Mouse (Mus musculus): ENCODE data around the gene Arhgap35. TPM values are rescaled to one million over a fixed set of nuclear protein-coding genes. Genes with fewer than 3 reads are reported as not detected.
A peak's percentile ranks its signal among the peaks of the same experiment; 100 is the strongest.
"Not testable (repeated sequence)": the region's sequence is repeated elsewhere in the genome, so short reads cannot be mapped to it uniquely, and the experiment has no call there.

The Arhgap35 gene
- polyA plus RNA-seq, 1 experiment from 2014 or later, result 31.0 TPM

DNA sequence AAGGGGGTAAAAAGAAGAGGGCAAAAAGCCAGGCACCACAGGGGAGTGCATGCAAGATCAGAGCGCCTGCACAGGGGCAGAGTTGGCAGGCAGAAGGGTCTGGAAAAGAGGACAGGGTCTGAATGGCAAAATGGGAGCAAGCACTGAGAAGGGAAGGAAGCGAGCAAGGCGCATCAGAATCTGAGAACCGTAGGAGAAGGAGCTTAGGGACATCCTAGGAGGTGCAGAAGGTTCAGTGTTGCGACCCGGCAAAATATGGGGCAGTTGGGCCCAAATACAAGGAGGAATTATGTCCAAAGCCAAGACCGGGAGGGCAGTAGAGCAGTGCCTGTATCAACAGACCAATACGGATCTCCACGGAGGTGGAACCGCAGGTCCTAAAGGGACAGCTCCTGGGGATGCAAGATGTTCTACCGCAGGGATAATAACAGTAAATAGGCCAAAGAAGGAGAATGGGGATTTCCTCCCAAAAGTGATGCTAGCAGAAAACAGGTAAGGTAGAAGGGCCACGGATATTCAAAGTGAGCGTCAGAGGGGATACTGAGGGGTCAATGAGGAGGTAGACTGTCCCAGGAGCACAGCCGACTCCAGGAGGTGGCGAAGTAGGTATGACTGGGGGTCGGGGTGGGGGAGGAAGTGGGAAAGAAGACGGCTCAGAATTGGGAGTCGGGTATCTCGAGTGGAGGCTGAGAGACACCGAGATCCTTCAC is 1.2 kb downstream of the Arhgap35 start:
- Histone ChIP-seq H3K4me3 (ENCODE audit: low read depth, low read length) (peak overlapping the region; percentile 90), H3K27ac (replicated peaks; ENCODE audit: low read depth, low read length) (peak overlapping the region; percentile 100), H3K9me3 (ENCODE audit: control insufficient read depth, low read length) (no peaks in the 10 kb centered on the region), H3K4me2 (ENCODE audit: low read depth, severe bottlenecking) (peak overlapping the region; percentile 85), H3K27me3 (ENCODE audit: control insufficient read depth, insufficient read depth, low read length) (no peaks in the 10 kb centered on the region), H3K36me3 (ENCODE audit: control insufficient read depth, insufficient read depth, low read length) (no peaks in the 10 kb centered on the region), H3K9ac (ENCODE audit: low read length) (peak overlapping the region; percentile 98), H3K4me1 (ENCODE audit: control insufficient read depth, insufficient read depth, low read length) (peaks cover 28% of the 10 kb centered on the region)
- WGBS, result under 1% methylated on average over 20 of the region's 20 CpGs
- DNase-seq (ENCODE audit: low spot score), result peak; percentile 53
- no peak for ATAC-seq (ENCODE audit: insufficient number of reproducible peaks, low FRiP score, low TSS enrichment, low read depth)

DNA sequence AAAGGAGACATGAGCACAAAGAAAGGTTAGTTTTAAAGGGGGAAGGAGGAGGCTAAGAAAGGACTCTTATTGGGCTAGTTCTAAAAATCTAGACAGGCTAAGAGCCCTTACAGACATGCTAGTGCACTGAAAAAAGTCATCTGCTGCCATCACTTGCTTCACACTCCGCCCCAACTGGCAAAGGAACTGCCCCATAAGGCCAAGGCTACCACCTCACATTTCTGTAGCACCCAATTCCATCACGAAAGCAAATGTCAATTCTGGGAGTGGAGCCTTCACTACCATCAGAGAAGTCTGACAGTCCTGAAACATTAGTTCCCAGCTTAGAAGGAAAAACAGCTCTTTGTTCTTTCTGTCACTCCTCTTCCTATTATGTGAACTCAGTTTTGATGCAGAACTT is 4.4 kb downstream of the Arhgap35 start:
- H3K4me3 ChIP-seq (ENCODE audit: low read depth, low read length), result no peak overlapping the region
- H3K4me1 ChIP-seq (ENCODE audit: control insufficient read depth, insufficient read depth, low read length), result peaks cover 18% of the 10 kb centered on the region
- H3K27me3 ChIP-seq (ENCODE audit: control insufficient read depth, insufficient read depth, low read length), result no peaks in the 10 kb centered on the region
- no peak overlapping the region for H3K4me2 ChIP-seq (ENCODE audit: low read depth, severe bottlenecking)
- no peaks in the 10 kb centered on the region for H3K9me3 ChIP-seq (ENCODE audit: control insufficient read depth, low read length)
- no peak overlapping the region for H3K27ac ChIP-seq (replicated peaks; ENCODE audit: low read depth, low read length)
- ATAC-seq (ENCODE audit: insufficient number of reproducible peaks, low FRiP score, low TSS enrichment, low read depth) (no peak), DNase-seq (ENCODE audit: low spot score) (no peak)
- no peaks in the 10 kb centered on the region for H3K36me3 ChIP-seq (ENCODE audit: control insufficient read depth, insufficient read depth, low read length)
- H3K9ac ChIP-seq (ENCODE audit: low read length), result no peak overlapping the region
- WGBS, result 89% methylated on average over 2 of the region's 2 CpGs

- no peaks in the 10 kb centered on the region for H3K36me3 ChIP-seq (ENCODE audit: control insufficient read depth, insufficient read depth, low read length)
- 90% methylated on average over 1 of the region's 1 CpGs for WGBS
- no peak overlapping the region for H3K27ac ChIP-seq (replicated peaks; ENCODE audit: low read depth, low read length)
These were observed 5.8 kb downstream of the Arhgap35 start for GRCm38 (mm10) chr7:16608961-16609360.

GRCm38 (mm10) chr7:16608046-16608445 is 6.7 kb downstream of the Arhgap35 start:
- no peaks in the 10 kb centered on the region for H3K9me3 ChIP-seq (ENCODE audit: control insufficient read depth, low read length)
- no peak overlapping the region for H3K4me2 ChIP-seq (ENCODE audit: low read depth, severe bottlenecking)
- peaks cover 15% of the 10 kb centered on the region for H3K4me1 ChIP-seq (ENCODE audit: control insufficient read depth, insufficient read depth, low read length)
- DNase-seq (ENCODE audit: low spot score), result no peak
- WGBS, result 95% methylated on average over 1 of the region's 1 CpGs
- no peak for ATAC-seq (ENCODE audit: insufficient number of reproducible peaks, low FRiP score, low TSS enrichment, low read depth)
- no peak overlapping the region for H3K27ac ChIP-seq (replicated peaks; ENCODE audit: low read depth, low read length)
- H3K9ac ChIP-seq (ENCODE audit: low read length), result no peak overlapping the region
- no peak overlapping the region for H3K4me3 ChIP-seq (ENCODE audit: low read depth, low read length)
- H3K36me3 ChIP-seq (ENCODE audit: control insufficient read depth, insufficient read depth, low read length), result no peaks in the 10 kb centered on the region
- H3K27me3 ChIP-seq (ENCODE audit: control insufficient read depth, insufficient read depth, low read length), result no peaks in the 10 kb centered on the region

More at GRCm38 (mm10) chr7:16608961-16609360, 5.8 kb downstream of the Arhgap35 start:
- DNase-seq (ENCODE audit: low spot score) (no peak), ATAC-seq (ENCODE audit: insufficient number of reproducible peaks, low FRiP score, low TSS enrichment, low read depth) (no peak)
- H3K4me1 ChIP-seq (ENCODE audit: control insufficient read depth, insufficient read depth, low read length), result peaks cover 18% of the 10 kb centered on the region
- no peak overlapping the region for H3K4me2 ChIP-seq (ENCODE audit: low read depth, severe bottlenecking)
- H3K9me3 ChIP-seq (ENCODE audit: control insufficient read depth, low read length), result no peaks in the 10 kb centered on the region
- H3K27me3 ChIP-seq (ENCODE audit: control insufficient read depth, insufficient read depth, low read length), result no peaks in the 10 kb centered on the region
- no peak overlapping the region for H3K4me3 ChIP-seq (ENCODE audit: low read depth, low read length)
- no peak overlapping the region for H3K9ac ChIP-seq (ENCODE audit: low read length)

- not testable (repeated sequence) for H3K27ac ChIP-seq (replicated peaks; ENCODE audit: low read depth, low read length); DNase-seq (ENCODE audit: low spot score); H3K27me3 ChIP-seq (ENCODE audit: control insufficient read depth, insufficient read depth, low read length); H3K9me3 ChIP-seq (ENCODE audit: control insufficient read depth, low read length); H3K9ac ChIP-seq (ENCODE audit: low read length); H3K4me2 ChIP-seq (ENCODE audit: low read depth, severe bottlenecking); H3K4me1 ChIP-seq (ENCODE audit: control insufficient read depth, insufficient read depth, low read length); ATAC-seq (ENCODE audit: insufficient number of reproducible peaks, low FRiP score, low TSS enrichment, low read depth); H3K4me3 ChIP-seq (ENCODE audit: low read depth, low read length); H3K36me3 ChIP-seq (ENCODE audit: control insufficient read depth, insufficient read depth, low read length)
- WGBS, result 92% methylated on average over 4 of the region's 4 CpGs
These were observed 8.0 kb downstream of the Arhgap35 start for GRCm38 (mm10) chr7:16606808-16607207.

DNA sequence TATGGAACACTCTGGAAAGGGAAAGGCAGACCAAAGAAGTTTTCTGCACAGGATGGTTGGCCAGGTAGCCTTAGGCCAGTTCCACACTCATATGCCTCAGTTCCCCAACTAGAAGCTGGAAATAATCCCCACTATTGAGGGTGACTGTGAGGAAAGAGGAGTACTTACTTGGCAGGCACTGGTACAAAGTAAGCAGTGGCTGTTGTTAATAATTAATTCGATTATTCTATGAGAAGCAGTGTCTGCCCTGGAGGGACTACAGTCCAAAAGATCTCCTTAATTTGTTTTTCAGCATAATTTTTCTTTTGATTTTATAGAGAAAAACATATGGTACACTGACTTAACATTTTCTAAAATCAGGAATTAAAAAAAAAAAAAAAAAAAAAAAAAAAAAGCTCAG is 10.7 kb downstream of the Arhgap35 start:
- Histone ChIP-seq H3K4me1 (ENCODE audit: control insufficient read depth, insufficient read depth, low read length) (no peaks in the 10 kb centered on the region), H3K4me3 (ENCODE audit: low read depth, low read length) (no peak overlapping the region), H3K9me3 (ENCODE audit: control insufficient read depth, low read length) (no peaks in the 10 kb centered on the region), H3K27ac (replicated peaks; ENCODE audit: low read depth, low read length) (no peak overlapping the region), H3K36me3 (ENCODE audit: control insufficient read depth, insufficient read depth, low read length) (no peaks in the 10 kb centered on the region), H3K27me3 (ENCODE audit: control insufficient read depth, insufficient read depth, low read length) (no peaks in the 10 kb centered on the region), H3K4me2 (ENCODE audit: low read depth, severe bottlenecking) (no peak overlapping the region), H3K9ac (ENCODE audit: low read length) (no peak overlapping the region)
- WGBS, result 93% methylated on average over 1 of the region's 1 CpGs
- DNase-seq (ENCODE audit: low spot score), result no peak
- ATAC-seq (ENCODE audit: insufficient number of reproducible peaks, low FRiP score, low TSS enrichment, low read depth), result no peak

GRCm38 (mm10) chr7:16601683-16602102 is 13.1 kb downstream of the Arhgap35 start:
- Histone ChIP-seq H3K4me1 (ENCODE audit: control insufficient read depth, insufficient read depth, low read length) (no peaks in the 10 kb centered on the region), H3K27me3 (ENCODE audit: control insufficient read depth, insufficient read depth, low read length) (no peaks in the 10 kb centered on the region), H3K4me3 (ENCODE audit: low read depth, low read length) (no peak overlapping the region), H3K27ac (replicated peaks; ENCODE audit: low read depth, low read length) (no peak overlapping the region), H3K9ac (ENCODE audit: low read length) (no peak overlapping the region), H3K4me2 (ENCODE audit: low read depth, severe bottlenecking) (no peak overlapping the region), H3K36me3 (ENCODE audit: control insufficient read depth, insufficient read depth, low read length) (no peaks in the 10 kb centered on the region), H3K9me3 (ENCODE audit: control insufficient read depth, low read length) (no peaks in the 10 kb centered on the region)
- 53% methylated on average over 4 of the region's 4 CpGs for WGBS
- ATAC-seq (ENCODE audit: insufficient number of reproducible peaks, low FRiP score, low TSS enrichment, low read depth) (no peak), DNase-seq (ENCODE audit: low spot score) (no peak)

DNA sequence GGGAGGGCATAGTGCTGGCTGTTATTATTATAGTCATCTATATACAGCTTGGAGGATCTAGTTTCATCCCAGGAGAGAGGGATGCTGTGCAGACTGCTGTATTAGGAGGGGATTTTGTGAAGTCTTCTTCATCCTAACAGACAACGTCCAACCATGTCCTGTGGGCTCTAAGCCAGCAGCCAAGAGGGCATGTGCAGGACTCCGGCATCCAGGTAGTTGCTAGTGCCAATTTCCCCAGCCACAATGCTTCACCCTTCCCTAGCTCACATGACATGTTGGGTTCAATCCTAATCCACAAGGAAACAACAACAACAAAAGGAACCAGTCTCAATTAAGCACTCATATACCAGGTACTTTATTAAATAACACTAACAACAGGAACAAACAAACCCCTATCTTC is 15.8 kb downstream of the Arhgap35 start:
- Histone ChIP-seq H3K4me1 (ENCODE audit: control insufficient read depth, insufficient read depth, low read length) (no peaks in the 10 kb centered on the region), H3K36me3 (ENCODE audit: control insufficient read depth, insufficient read depth, low read length) (no peaks in the 10 kb centered on the region), H3K27ac (replicated peaks; ENCODE audit: low read depth, low read length) (no peak overlapping the region), H3K9ac (ENCODE audit: low read length) (no peak overlapping the region), H3K27me3 (ENCODE audit: control insufficient read depth, insufficient read depth, low read length) (no peaks in the 10 kb centered on the region), H3K9me3 (ENCODE audit: control insufficient read depth, low read length) (no peaks in the 10 kb centered on the region), H3K4me2 (ENCODE audit: low read depth, severe bottlenecking) (no peak overlapping the region), H3K4me3 (ENCODE audit: low read depth, low read length) (no peak overlapping the region)
- DNase-seq (ENCODE audit: low spot score), result no peak
- ATAC-seq (ENCODE audit: insufficient number of reproducible peaks, low FRiP score, low TSS enrichment, low read depth), result no peak
- 88% methylated on average over 2 of the region's 2 CpGs for WGBS

GRCm38 (mm10) chr7:16591292-16591691 is 23.5 kb downstream of the Arhgap35 start:
- 89% methylated on average over 1 of the region's 1 CpGs for WGBS

More at GRCm38 (mm10) chr7:16591292-16591691, 23.5 kb downstream of the Arhgap35 start:
- H3K27me3 ChIP-seq (ENCODE audit: control insufficient read depth, insufficient read depth, low read length), result no peaks in the 10 kb centered on the region
- H3K4me1 ChIP-seq (ENCODE audit: control insufficient read depth, insufficient read depth, low read length), result no peaks in the 10 kb centered on the region
- no peak overlapping the region for H3K9ac ChIP-seq (ENCODE audit: low read length)
- no peak overlapping the region for H3K4me3 ChIP-seq (ENCODE audit: low read depth, low read length)
- no peaks in the 10 kb centered on the region for H3K36me3 ChIP-seq (ENCODE audit: control insufficient read depth, insufficient read depth, low read length)
- H3K27ac ChIP-seq (replicated peaks; ENCODE audit: low read depth, low read length), result no peak overlapping the region
- H3K9me3 ChIP-seq (ENCODE audit: control insufficient read depth, low read length), result no peaks in the 10 kb centered on the region
- DNase-seq (ENCODE audit: low spot score), result no peak
- H3K4me2 ChIP-seq (ENCODE audit: low read depth, severe bottlenecking), result no peak overlapping the region
- no peak for ATAC-seq (ENCODE audit: insufficient number of reproducible peaks, low FRiP score, low TSS enrichment, low read depth)
